Mouse (Mus musculus) kidney, postnatal 10 days (tissue): ENCODE measurements around the gene Zfp280b.
"Not testable (repeated sequence)": the region's sequence is repeated elsewhere in the genome, so short reads cannot be mapped to it uniquely, and the experiment has no call there.

Experiments
- DNase-seq: peaks from one replicate; pipeline ENCODE4 v3.0.0; 2021; ENCODE audit warnings: mixed read lengths

Zfp280b gene

DNA sequence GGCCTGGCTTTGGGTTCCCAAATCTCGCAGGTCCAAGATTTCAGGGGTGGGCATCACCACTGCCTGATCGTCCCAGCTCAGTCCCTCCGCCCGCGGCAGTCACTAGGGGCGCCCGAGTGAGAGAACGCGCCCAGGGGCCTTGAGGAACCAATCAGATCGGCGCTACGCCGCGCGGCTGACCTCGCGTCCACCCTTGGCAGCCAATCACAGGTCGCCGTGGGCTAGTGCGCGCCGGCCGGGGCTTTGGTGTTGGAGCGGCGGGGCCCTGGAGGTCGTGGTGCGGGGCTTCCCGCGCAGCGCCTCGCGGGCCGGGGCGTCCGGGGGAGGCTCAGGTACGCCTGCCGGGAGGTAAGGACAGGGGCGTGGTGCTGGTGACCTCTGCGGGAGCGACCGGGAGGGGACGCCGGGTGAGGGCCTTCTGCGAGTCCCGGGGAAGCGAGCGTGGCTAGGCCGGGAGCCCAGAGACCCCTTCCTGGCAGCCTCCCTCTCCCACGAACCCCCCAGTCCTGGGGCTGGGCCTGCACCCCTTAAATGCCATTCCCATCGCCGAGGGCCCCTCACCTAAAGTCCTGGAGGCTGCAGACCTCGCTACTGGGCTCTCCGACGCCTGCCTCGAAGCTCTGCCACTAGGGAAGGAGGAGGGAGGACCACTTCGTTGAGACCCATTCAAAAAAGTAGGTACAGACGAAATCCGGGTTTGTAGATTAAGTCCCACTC lies at the start of gene Zfp280b:
Gene Zfp280b, plus strand, starts transcription at position 249 of the 717 bp plus-strand sequence.
- peak; percentile 97 for DNase-seq

- DNase-seq: no peak
Measured at GRCm38 (mm10) chr10:75990430-75991042, 41.9 kb upstream of the Zfp280b start.

DNA sequence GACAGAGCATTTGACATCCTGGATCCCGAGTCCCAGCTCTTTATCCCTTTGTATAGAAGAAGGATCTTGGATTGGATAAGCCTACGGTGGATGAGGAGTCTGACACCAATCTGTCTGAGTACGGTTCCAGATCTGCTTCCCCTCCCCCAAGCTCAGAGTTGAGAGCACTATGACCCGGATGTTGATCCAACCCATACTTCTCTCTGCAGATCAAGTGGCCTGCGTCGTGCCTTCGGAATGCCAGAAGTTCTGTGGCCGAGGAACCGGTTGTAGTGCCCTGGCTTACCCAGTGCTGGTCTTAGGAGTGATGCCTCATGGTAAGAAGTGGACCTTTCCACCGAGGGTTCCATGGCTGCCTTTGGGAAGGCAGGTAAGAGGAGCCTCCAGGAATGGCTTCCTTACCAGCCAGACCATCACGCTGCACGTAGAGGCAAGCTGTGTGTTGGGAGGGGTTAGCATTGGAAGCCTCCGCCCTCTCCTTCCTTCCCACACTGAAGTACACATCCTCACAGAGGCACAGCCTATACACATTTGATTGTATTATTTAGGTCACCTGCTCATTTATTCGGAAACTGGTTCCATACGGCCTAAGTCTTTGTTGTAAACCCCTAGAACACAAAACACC lies 38.7 kb upstream of the Zfp280b start:
- no peak for DNase-seq

DNA sequence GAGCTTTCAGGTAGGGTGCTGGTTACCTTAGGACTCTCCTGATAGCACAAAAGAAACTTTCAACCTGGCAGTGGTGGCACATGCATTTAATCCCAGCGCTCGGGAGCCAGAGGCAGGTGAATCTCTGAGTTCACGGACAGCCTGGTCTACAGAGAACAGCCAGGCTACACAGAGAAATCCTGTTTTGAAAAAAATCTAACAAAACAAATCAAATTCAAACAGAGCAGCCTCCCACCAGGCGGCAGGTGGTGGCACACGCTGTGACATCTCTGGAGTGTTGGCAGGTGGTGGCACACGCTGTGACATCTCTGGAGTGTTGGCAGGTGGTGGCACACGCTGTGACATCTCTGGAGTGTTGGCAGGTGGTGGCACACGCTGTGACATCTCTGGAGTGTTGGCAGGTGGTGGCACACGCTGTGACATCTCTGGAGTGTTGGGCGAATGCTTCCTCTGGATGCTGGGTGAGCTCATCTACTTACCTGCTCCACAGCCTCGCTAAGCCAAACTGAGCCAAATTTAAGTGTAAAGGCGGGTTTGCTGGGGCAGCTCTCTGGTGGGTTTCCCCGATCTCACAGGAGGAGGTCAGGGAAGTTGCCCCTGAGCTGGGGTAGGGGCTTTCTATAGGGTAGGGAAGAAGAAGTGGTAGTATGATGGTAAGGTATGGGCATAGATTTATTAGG lies 37.8 kb upstream of the Zfp280b start:
- DNase-seq: not testable (repeated sequence)

DNA sequence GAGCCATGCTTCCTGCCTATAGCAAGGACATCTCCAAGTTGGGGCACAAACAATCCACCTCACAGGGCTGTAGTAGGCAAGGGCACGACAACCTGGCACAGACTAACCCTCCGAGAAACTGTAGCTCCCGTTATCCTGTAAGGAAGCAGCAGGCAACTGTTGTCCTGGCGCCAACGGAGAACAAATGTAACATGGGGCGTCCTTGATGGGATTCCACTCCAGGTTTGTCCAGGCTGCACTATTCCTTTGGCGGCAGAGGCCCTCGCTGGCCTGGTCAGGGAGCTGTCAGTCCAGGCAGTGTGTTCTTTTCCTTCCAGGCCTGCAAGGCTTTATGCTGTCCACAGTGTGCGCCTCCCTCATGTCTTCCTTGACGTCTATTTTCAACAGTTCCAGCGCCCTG lies 37.0 kb upstream of the Zfp280b start:
- DNase-seq: no peak

DNA sequence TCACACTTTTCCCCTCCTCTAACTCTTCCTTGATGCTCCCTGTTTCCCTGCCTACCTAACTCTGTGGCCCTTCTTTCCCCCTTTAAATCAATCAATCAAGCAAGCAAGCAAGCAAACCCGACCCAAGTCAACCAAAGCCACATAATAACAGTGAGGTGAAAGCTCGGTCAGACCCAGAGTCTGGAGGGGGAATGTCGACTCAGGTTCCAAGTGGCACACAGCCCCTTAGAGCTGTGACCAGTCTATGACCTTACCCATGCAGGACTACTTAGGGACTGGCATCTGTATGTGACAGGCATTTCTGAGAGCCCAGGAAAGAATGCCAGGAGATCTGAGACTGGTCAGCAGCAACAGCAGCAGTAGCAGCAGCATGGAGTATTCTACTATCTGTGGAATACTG lies 36.1 kb upstream of the Zfp280b start:
- DNase-seq: no peak

DNA sequence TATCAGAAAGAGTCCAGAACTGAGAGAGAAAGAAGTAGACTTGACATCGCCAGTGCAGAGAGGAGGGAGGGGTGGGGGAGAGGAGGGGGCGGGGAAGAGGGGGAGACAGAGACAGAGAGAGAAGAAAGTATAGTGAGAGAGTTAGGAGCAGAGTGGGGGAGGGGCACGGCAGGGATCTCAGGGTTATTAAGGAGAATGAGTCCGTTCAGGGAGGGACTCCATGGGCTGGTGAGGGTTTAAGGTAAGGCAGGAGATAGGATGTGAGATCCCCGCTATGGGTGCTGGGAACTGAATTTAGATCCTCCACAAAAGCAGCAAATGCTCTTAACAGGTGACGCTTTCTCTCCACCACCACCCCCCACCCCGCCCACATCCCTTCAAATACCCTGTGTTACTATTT lies 31.3 kb upstream of the Zfp280b start:
- DNase-seq: peak; percentile 15

DNA sequence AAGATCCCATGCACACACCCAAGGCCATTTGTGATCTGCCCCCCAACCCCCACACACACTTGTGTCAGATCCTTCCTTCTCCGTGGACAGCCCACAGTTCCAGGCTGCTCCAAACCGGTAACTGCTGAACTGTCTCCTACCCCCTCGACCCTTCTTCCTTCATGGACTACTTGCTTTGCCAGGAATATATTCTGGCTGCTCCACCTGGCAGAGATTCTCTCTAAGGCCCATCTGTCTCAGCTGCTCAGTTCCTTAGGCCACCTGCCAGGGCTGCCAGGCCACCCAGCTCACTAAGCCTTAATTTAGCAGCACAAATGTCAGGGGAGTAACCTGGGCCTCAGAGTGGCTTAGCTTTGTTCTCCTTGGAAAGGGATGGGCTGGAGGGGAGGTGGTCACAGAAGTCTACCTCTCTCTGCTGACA lies 30.3 kb upstream of the Zfp280b start:
- DNase-seq: no peak

DNA sequence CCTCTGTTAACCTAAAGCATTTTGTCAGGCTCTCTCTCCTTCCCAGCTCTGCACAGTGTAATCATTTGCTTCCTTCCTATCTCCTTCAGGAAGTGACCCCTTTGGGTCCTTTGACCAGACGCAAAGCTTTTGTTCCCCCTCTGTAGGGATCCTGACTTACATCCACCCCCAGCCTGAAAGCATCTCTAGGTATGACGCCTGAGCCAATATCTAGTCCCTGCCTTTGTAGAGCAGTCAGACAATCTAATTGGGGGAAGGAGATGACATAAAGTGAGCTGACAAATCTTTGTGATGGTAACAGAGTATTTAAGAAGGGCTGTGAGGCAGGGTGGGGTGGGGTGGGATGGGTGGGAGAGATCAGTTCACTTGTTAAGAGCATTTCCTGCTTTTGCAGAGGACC lies 29.8 kb upstream of the Zfp280b start:
- DNase-seq: no peak

DNA sequence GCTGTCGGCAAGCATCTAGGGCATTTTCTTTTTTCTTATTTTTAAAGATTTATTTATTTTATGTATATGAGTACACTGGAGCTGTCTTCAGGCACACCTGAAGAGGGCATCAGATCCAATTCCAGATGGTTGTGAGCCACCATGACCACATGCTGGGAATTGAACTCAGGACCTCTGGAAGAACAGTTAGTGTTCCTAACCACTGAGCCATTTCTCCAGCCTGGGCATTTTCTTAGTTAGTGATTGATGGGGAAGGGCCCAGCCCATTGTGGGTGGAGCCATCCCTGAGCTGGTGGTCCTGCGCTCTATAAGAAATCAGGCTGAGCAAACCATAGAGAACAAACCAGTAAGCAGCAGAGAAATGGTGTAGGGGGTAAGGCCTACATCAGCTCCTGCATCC lies 29.2 kb upstream of the Zfp280b start:
- DNase-seq: no peak

DNA sequence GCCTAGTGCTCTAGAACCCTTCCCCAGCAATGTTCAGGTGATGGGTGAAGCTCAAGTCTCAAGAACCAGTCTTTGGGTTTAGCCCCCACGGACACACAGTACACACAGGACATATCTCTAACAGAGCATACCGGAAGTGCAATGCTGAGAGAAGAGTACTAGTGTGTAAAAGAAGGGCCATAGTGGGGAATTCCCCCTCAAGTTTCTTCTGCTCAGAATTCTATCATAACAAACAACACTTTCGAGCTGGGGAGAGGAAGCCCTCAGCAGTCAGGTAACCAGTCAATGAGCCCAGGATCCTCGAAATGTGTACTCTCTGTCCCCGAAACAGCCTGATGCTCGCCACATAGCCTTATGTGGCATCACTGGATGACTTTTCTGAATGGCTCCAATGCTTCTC lies 26.1 kb upstream of the Zfp280b start:
- DNase-seq: no peak

DNA sequence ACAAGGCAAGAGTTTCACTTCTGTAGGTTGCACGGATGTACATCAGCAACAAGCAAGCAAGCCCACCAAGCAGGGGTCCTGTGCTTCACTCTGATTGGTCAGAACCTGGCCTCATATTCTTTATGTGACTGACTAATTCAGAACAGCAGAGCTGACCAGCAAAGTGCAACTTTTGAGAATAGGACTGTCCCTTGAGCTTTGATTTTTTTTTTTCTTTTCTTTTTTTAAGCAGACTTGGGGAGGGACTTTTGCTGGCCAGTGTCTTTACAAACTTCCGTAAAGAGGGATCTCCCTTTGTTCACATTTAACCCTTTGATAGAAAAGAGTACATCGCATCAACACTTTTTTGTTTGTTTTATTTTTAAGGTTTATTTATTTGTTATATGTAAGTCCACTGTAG lies 22.6 kb upstream of the Zfp280b start:
- DNase-seq: no peak

GRCm38 (mm10) chr10:76012922-76013321 lies 19.5 kb upstream of the Zfp280b start:
- DNase-seq: no peak

GRCm38 (mm10) chr10:76016886-76017285 lies 15.6 kb upstream of the Zfp280b start:
- DNase-seq: no peak

GRCm38 (mm10) chr10:76021728-76022127 lies 10.7 kb upstream of the Zfp280b start:
- DNase-seq: no peak

- DNase-seq: no peak
Measured at GRCm38 (mm10) chr10:76023921-76024320, 8.5 kb upstream of the Zfp280b start.

DNA sequence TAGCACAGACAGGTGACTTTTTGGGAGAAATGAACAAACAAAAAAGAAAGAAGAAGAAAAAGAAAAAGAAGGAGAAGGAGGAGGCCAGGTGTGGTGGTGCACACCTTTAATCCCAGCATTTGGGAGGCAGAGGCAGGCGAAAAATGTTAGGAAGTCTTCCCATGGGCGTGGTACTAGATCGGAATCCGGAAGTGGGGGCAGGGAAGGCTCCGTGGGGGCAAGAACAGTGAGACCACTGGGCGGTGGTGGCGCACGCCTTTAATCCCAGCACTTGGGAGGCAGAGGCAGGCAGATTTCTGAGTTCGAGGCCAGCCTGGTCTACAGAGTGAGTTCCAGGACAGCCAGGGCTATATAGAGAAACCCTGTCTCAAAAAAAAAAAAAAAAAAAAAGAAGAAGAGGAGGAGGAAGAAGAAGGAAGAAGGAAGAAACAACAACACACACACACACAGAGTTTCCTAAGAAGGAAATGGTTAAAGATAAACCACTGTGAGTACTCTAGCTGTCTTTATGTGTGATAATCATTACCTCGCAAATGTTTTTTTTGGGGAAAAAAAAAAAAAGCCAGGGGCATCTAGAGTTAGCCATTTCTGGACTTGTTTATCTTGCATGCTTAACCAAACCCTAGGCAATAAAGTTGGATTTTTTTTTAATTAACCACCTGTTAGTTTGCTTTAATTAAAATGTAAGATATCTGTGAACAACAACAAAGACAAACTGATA lies 6.8 kb upstream of the Zfp280b start:
- no peak for DNase-seq

- DNase-seq: no peak
Measured at GRCm38 (mm10) chr10:76027127-76028015, 5.1 kb upstream of the Zfp280b start.

DNA sequence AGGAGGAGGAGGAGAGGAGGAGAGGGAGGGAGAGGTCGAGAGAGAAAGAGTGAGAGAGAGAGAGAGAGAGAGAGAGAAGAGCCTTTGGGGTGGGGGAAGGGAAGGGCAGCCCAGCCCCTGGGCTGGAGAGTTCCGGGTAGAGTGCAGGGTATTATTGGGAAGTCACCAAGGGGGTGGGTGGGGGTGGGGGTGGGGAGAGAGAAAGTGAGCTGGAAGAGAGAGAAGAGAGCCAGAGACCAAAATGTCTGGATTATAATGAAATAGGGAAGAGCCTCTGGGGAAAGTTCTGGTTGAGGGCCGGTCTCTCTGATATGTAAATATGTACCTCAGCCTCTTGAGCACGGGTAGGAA lies 4.5 kb upstream of the Zfp280b start:
- DNase-seq: no peak

DNA sequence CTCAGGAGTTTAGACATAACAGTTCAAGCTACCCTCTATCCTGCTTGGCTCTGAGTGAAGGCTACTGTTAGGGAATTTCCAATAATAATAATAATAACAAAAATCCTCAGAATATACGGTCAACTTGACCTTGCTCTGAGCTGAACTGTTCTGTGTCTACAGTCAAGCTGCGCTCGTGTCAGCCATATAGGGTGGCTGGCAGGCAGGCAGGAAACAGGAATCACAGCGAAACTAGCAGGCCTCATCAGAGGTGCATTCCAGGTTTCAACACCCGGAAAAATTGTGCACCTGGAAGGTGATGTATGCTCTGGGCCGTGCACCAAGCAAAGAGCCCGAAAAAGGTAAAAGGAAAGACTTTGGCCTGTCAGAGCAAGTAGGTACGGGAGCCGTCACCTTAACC lies 4.1 kb upstream of the Zfp280b start:
- DNase-seq: no peak

DNA sequence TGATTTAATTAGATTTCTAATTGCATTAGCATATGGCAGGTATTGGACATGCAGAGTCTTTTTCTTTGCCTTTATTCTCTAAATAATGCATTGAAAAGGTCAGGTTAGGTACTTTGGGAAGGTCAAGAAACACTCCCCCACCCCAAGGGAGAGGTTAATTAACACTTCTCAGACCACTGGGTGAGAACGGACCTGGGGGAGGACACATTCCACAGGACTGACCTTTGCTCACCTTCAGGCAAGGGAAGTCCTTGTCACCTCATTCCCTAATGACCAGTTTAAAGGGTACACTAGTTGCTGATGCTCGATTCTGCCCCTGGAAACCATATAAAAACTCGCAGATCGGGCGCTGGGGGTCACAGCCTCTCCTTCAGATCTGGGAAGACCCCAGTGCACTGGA lies 3.2 kb upstream of the Zfp280b start:
- no peak for DNase-seq

DNA sequence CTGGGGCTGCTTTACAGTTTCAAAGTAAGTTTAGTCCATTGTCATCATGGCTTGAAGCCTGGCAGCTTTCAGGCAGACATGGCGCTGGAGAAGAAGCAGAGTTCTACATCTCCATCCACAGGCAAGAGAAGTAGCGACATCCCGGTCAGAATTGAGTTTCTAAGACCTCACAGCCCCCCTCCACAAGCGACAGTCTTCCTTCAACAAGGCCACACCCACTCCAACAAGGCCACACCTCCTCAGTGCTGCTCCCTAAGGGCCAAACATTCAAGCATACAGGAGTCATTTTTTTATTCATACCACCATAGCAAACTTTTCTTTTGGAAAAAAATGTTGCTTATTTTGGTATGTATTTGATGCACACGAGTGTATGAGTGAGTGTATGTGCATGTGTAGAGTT lies 2.0 kb upstream of the Zfp280b start:
- no peak for DNase-seq
